Mouse (Mus musculus) cerebellum, postnatal 10 days (tissue): ENCODE measurements around the gene Tctn3.

Experiments used
- DNase-seq, 2 experiments: peaks; one replicate each; pipeline ENCODE4 v3.0.0; 2021; ENCODE audit warnings: mixed read lengths in 2 of 2

The Tctn3 gene

GRCm38 (mm10) chr19:40611830-40612506, at the start of gene Tctn3, which contains the start of gene Entpd1:
Gene Tctn3, minus strand, starts transcription at chr19:40612233.
Gene Entpd1, plus strand, starts transcription at chr19:40612366.
- peak; percentile 98 to 99 for DNase-seq

GRCm38 (mm10) chr19:40661108-40661507, 49.1 kb upstream of the Tctn3 start:
- DNase-seq = no peak

GRCm38 (mm10) chr19:40660510-40660909, 48.5 kb upstream of the Tctn3 start:
- peak; percentile 9 to 12 for DNase-seq

- DNase-seq = peak; percentile 7 to 8
Measured at GRCm38 (mm10) chr19:40659651-40660478, 47.8 kb upstream of the Tctn3 start.

GRCm38 (mm10) chr19:40658935-40659334, 46.9 kb upstream of the Tctn3 start:
- DNase-seq = no peak

GRCm38 (mm10) chr19:40658281-40658680, 46.2 kb upstream of the Tctn3 start:
- DNase-seq = no peak

GRCm38 (mm10) chr19:40656207-40656606, 44.2 kb upstream of the Tctn3 start:
- no peak for DNase-seq

GRCm38 (mm10) chr19:40650090-40650489, 38.1 kb upstream of the Tctn3 start:
- no peak for DNase-seq

GRCm38 (mm10) chr19:40647319-40648158, 35.5 kb upstream of the Tctn3 start:
- DNase-seq = no peak

- no peak for DNase-seq
Measured at GRCm38 (mm10) chr19:40646379-40646778, 34.3 kb upstream of the Tctn3 start.

- no peak for DNase-seq
Measured at GRCm38 (mm10) chr19:40643846-40644245, 31.8 kb upstream of the Tctn3 start.

- DNase-seq = no peak
Measured at GRCm38 (mm10) chr19:40640799-40641198, 28.8 kb upstream of the Tctn3 start.

GRCm38 (mm10) chr19:40639729-40640304, 27.8 kb upstream of the Tctn3 start:
- DNase-seq = no peak

GRCm38 (mm10) chr19:40638582-40638981, 26.5 kb upstream of the Tctn3 start:
- no peak for DNase-seq

GRCm38 (mm10) chr19:40637601-40638000, 25.6 kb upstream of the Tctn3 start:
- no peak for DNase-seq

GRCm38 (mm10) chr19:40637091-40637490, 25.1 kb upstream of the Tctn3 start:
- no peak for DNase-seq

GRCm38 (mm10) chr19:40633144-40633543, 21.1 kb upstream of the Tctn3 start:
- DNase-seq = no peak

GRCm38 (mm10) chr19:40632668-40633067, 20.6 kb upstream of the Tctn3 start:
- peak; percentile 55 to 64 for DNase-seq

- no peak for DNase-seq
Measured at GRCm38 (mm10) chr19:40632193-40632592, 20.2 kb upstream of the Tctn3 start.

- DNase-seq = no peak
Measured at GRCm38 (mm10) chr19:40630606-40631005, 18.6 kb upstream of the Tctn3 start.

GRCm38 (mm10) chr19:40630096-40630495, 18.1 kb upstream of the Tctn3 start:
- DNase-seq = no peak

GRCm38 (mm10) chr19:40628950-40629349, 16.9 kb upstream of the Tctn3 start:
- DNase-seq = peak in 1 of 2 experiments; percentile 7

GRCm38 (mm10) chr19:40625935-40626334, 13.9 kb upstream of the Tctn3 start:
- DNase-seq = no peak
